Mouse (Mus musculus): ENCODE results near the gene Gm43951. TPM values are rescaled to one million over a fixed set of nuclear protein-coding genes. Genes with fewer than 3 reads are reported as not detected.

Gm43951 gene
- under 1 TPM; 0.49 to 0.80 TPM for total RNA-seq (2023)

GRCm38 (mm10) chr11:72206341-72207203 lies at the start of gene Gm43951:
Gm43951 (minus strand) TSS chr11:72206840.

DNA sequence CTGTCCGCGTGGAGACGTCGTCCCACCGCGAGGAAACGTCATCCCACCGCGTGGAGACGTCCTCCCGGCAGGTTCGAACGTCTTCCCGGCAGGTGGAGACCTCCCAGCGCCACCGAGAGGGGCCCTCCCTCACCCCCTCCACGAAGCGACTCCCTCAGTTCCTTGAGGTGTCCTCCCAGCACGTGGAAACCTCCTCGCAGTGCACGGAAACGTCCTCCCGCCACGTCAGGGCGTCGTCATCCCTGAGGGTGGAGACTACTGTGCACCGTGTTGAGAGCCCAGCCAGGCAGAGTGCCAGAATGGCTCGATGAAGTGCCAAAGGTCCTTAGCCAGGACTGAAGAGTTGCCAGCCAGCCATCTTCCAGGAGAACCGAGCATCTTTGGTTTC lies 8.8 kb upstream of the Gm43951 start, which contains the start of gene Med31:
Gene Med31 (minus strand): TSS at position 183 of the 388 bp plus-strand sequence.

DNA sequence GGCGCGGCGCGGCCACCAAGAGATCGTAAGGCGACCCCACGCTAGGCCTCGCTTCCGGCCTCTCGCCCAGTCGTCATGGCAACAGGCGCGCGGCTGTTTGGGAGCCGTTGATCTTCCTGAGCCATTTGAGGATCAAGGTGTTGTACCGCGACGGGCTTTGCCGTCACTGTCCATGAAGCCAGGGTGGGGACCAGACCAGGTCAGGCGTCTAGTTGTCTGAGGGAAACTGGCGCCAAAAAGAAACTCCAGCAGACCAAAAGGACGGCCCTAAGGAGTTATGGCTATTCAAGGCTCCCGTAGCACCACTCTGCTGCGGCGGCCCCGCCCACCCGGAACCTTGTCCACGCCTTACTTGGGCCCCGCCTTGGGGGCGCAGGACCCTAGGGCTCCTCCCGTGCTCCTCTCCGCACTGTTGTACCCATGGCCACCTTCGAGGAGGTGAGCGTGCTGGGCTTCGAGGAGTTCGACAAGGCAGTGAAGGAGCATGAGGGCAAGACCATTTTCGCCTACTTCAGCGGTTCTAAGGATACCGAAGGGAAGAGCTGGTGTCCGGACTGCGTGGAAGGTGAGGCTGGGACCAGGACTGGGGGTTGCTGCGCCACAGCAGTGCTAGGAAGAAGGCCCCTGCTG lies 679 bp upstream of the Gm43951 start, which contains the start of the genes 4933427D14Rik and Txndc17:
Gene 4933427D14Rik (minus strand): TSS at position 256 of the 630 bp plus-strand sequence.
Gene Txndc17 (plus strand): TSS at position 344 of the 630 bp plus-strand sequence.

Other genes with a start within 250 kb of the Gm43951 start
- under 1 TPM in 1 of 2 experiments, not detected in 1; 0.24 TPM for gene Aipl1, start 169.3 kb downstream of the Gm43951 start, total RNA-seq (2023)
- gene Pimreg, start 164.8 kb downstream of the Gm43951 start, total RNA-seq (2023): under 1 TPM in 1 of 2 experiments, not detected in 1; 0.61 TPM
- not detected for gene Pitpnm3, start 71.1 kb downstream of the Gm43951 start, total RNA-seq (2023)
- 10 to 100 TPM; 17.7 to 21.2 TPM for gene 4933427D14Rik, start 619 bp upstream of the Gm43951 start, total RNA-seq (2023)
- 10 to 100 TPM; 22.7 to 28.5 TPM for gene Txndc17, start 707 bp upstream of the Gm43951 start, total RNA-seq (2023)
- 10 to 100 TPM; 31.4 to 37.4 TPM for gene Med31, start 8.8 kb upstream of the Gm43951 start, total RNA-seq (2023)
- gene Slc13a5, start 60.4 kb upstream of the Gm43951 start, total RNA-seq (2023): not detected
- 10 to 100 TPM; 33.4 to 56.4 TPM for gene Xaf1, start 94.8 kb upstream of the Gm43951 start, total RNA-seq (2023)
- under 1 TPM in 1 of 2 experiments, not detected in 1; 0.64 TPM for gene Fbxo39, start 107.6 kb upstream of the Gm43951 start, total RNA-seq (2023)
- not detected for gene Tekt1, start 155.6 kb upstream of the Gm43951 start, total RNA-seq (2023)
- 1 to 10 TPM in 1 of 2 experiments, not detected in 1; 1.0 TPM for gene Smtnl2, start 204.9 kb upstream of the Gm43951 start, total RNA-seq (2023)
- not detected for gene Ggt6, start 228.7 kb upstream of the Gm43951 start, total RNA-seq (2023)
- 100 to 1,000 TPM; 155 to 165 TPM for gene Mybbp1a, start 234.5 kb upstream of the Gm43951 start, total RNA-seq (2023)